Mouse (Mus musculus) layer of hippocampus, adult 6 months (tissue): Measurements from ENCODE around the gene Pmpcb. TPM values are rescaled to one million over a fixed set of nuclear protein-coding genes. Genes with fewer than 3 reads are reported as not detected.

Experiments
- long read RNA-seq, 2 experiments: library from polyadenylated mRNA; unstranded; transcript quantifications; one replicate each; pipeline ENCODE4 v2.0.0; 2019 to 2020
- polyA plus RNA-seq: library from polyadenylated mRNA; unstranded; fragments of <200 nt; fragmentation: Nextera tagmentation; gene quantifications from 2 replicates; pipeline ENCODE4 v1.2.3, GENCODE M21; 2021

Pmpcb gene
- polyA plus RNA-seq, result 73.5 and 86.6 TPM in 2 replicates
- long read RNA-seq, experiment 1, transcript Pmpcb-201 (13 exons, 1,615 nt), result major isoform, 111 of 123 reads
- long read RNA-seq, experiment 1, partial matches to known transcripts, result 7 of 123 reads
- long read RNA-seq, experiment 1, other reads (novel, unspliced or antisense), result 5 of 123 reads
- long read RNA-seq, experiment 2, full-length matches to known transcripts, result 224 of 240 reads
- long read RNA-seq, experiment 2, partial matches to known transcripts, result 5 of 240 reads
- long read RNA-seq, experiment 2, other reads (novel, unspliced or antisense), result 11 of 240 reads

GRCm38 (mm10) chr5:21736956-21737585, at the start of gene Pmpcb:
Gene Pmpcb, plus strand, starts transcription at chr5:21737141.

GRCm38 (mm10) chr5:21701351-21702008, 35.5 kb upstream of the Pmpcb start, which contains the start of gene Napepld:
Gene Napepld, minus strand, starts transcription at chr5:21701396.

GRCm38 (mm10) chr5:21785053-21785452, 48.1 kb downstream of the Pmpcb start, which contains the start of the genes Dnajc2 and Psmc2:
Gene Dnajc2, minus strand, starts transcription at chr5:21785251.
Gene Psmc2, plus strand, starts transcription at chr5:21785283.

Other genes starting within 250 kb of the Pmpcb start
- 0.34 and 0.44 TPM in 2 replicates for gene Lrrc17, start 193.6 kb upstream of the Pmpcb start, polyA plus RNA-seq
- 0.15 and 0.19 TPM in 2 replicates for gene Fbxl13, start 91.5 kb upstream of the Pmpcb start, polyA plus RNA-seq
- gene Armc10, start 91.3 kb upstream of the Pmpcb start, polyA plus RNA-seq, result 19.5 and 20.2 TPM in 2 replicates
- gene Napepld, start 35.7 kb upstream of the Pmpcb start, polyA plus RNA-seq, result 11.3 and 11.6 TPM in 2 replicates
- 28.6 and 35.4 TPM in 2 replicates for gene Dnajc2, start 48.1 kb downstream of the Pmpcb start, polyA plus RNA-seq
- gene Psmc2, start 48.1 kb downstream of the Pmpcb start, polyA plus RNA-seq, result 134 and 139 TPM in 2 replicates
- gene Slc26a5, start 128.5 kb downstream of the Pmpcb start, polyA plus RNA-seq, result 0.31 TPM in 1 of 2 replicates, not detected in the other